Mouse (Mus musculus) common myeloid progenitor, adult 5-6 weeks (primary cell): ENCODE results near the gene Btbd3. TPM values are rescaled to one million over a fixed set of nuclear protein-coding genes. Genes with fewer than 3 reads are reported as not detected.
A peak's percentile ranks its signal among the peaks of the same experiment; 100 is the strongest.
"Not testable (repeated sequence)": the region's sequence is repeated elsewhere in the genome, so short reads cannot be mapped to it uniquely, and the experiment has no call there.

Experiments
- ATAC-seq: replicated peaks from 2 replicates; pipeline ENCODE4 v1.8.0; 2016; ENCODE audit warnings: low read depth, mild to moderate bottlenecking, moderate TSS enrichment, inconsistent platforms; ENCODE audit not compliant: poor library complexity, severe bottlenecking
- total RNA-seq: library from RNA; stranded (forward); fragments of 200-1000, 187-1606 nt; gene quantifications from 2 replicates; pipeline ENCODE4 v1.2.3, GENCODE M21; 2017

Gene Btbd3
- total RNA-seq, 1 experiment from 2014 or later, result 5.2 TPM

- ATAC-seq, result no peak
Measured at GRCm38 (mm10) chr2:138278853-138279640, 22.7 kb downstream of the Btbd3 start.

DNA sequence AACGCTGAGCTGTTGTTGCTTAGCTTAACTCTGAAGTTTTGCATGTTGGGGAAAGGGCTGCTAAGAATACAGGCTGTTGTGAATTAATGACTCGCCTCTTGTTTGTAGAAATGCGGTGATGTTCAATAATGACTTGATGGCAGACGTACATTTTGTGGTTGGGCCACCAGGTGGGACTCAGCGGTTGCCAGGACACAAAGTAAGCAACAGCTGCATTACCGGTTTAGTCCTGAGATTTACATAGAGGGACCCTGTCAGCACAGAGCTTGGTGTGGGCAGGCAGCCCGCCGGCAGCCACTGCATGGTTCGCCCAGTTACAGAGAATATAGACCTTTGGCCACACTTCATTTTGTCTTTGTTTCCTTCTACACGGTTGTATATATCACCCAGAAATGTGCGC lies 23.3 kb downstream of the Btbd3 start:
- no peak for ATAC-seq

DNA sequence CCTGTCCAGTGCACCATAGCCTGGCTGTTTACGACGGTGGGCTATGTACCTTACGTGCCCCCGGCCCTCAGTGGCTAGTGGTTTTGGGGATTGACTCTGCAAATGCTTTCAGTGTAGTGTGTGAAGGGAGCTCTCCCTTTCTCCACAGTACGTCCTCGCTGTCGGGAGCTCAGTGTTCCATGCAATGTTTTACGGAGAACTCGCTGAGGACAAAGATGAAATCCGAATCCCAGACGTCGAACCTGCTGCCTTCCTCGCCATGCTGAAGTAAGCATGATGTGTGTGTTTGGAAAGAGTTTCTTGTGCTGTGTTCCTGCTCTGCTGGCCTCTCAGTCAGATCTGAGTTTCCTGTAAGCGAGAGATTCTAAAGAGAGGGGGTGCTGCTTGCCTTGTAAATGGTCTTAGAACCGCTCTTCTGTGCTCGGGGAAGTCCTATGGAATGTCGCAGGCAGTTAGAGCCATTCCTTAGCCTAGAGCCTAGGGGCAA lies 23.9 kb downstream of the Btbd3 start:
- ATAC-seq, result no peak

- no peak for ATAC-seq
Measured at GRCm38 (mm10) chr2:138281550-138282201, 25.3 kb downstream of the Btbd3 start.

DNA sequence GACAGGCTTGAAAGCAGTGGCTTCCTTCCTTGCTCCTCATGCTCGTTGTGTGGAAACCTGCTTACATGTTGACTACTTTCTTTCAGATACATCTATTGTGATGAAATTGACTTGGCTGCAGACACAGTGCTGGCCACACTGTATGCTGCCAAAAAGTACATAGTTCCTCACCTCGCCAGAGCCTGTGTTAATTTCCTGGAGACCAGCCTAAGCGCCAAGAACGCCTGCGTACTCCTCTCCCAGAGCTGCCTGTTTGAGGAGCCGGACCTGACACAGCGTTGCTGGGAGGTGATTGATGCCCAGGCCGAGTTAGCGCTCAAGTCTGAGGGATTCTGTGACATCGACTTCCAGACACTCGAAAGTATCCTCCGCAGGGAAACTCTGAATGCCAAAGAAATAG lies 27.0 kb downstream of the Btbd3 start:
- no peak for ATAC-seq

GRCm38 (mm10) chr2:138283856-138284255 lies 27.5 kb downstream of the Btbd3 start:
- ATAC-seq, result no peak

- ATAC-seq, result no peak
Measured at GRCm38 (mm10) chr2:138285811-138286210, 29.4 kb downstream of the Btbd3 start.

DNA sequence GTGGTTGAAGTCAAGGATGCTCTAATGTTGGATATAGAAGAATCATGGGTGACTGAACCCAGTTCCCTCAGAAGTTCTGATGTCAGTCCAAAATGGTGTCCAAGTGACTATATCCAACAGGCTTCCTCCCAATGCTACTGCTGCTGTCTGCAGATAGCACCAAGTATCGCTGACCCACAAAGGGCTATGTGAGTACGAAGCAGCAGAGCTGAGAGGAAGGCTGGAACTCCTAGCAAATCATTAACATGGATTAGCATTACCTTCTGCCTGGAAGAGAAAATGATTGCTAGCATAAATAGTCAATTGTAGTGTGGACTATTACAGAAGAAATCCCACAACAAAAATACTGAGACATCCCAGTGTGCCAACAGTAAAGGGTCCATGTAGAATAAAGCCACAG lies 33.8 kb downstream of the Btbd3 start:
- no peak for ATAC-seq

DNA sequence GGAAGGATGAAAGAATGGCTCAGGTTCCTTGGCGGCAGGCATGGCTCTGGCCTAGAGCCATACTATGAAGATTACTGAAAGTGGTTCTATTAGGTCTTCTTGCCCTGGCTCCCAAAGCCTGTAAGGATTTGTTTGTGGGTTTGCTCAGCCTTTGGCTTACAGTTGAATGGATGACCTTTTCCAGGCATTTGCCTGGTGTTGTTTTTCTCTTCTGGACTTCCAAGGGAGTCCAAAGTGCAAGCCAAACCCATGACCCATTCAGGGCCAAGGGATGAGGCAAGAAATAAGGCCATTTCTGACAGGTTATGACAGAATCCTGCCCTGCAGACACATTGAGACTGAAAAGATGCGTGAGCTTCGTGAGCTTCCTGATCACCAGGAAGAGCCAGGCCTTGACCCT lies 37.9 kb downstream of the Btbd3 start:
- no peak for ATAC-seq

DNA sequence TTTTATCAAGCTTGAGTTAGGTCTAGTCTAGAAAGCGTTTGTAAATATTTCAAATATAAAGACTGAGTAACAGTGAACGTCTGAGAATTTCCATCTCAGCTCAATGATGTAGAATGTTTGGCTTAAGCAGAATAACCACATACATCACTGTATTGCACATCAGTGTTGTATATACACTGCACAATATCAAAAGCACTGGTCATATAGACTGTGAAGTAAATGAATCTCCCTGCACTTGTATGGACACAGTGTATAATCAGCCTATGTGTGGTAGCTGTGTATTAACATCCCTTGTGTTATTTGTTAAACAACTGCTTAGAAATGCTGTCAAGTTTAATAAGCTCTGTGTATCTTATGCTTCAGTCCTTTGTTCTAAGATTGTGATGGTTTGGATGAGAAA lies 49.9 kb downstream of the Btbd3 start:
- ATAC-seq, result no peak

GRCm38 (mm10) chr2:138315644-138316043 lies 59.3 kb downstream of the Btbd3 start:
- no peak for ATAC-seq

- ATAC-seq, result no peak
Measured at GRCm38 (mm10) chr2:138320408-138320807, 64.0 kb downstream of the Btbd3 start.

- no peak for ATAC-seq
Measured at GRCm38 (mm10) chr2:138321041-138321481, 64.7 kb downstream of the Btbd3 start.

GRCm38 (mm10) chr2:138322270-138323114 lies 66.1 kb downstream of the Btbd3 start:
- peak; percentile 65; the same call in 1 of the 2 replicates for ATAC-seq

GRCm38 (mm10) chr2:138326367-138326766 lies 70.0 kb downstream of the Btbd3 start:
- ATAC-seq, result no peak

DNA sequence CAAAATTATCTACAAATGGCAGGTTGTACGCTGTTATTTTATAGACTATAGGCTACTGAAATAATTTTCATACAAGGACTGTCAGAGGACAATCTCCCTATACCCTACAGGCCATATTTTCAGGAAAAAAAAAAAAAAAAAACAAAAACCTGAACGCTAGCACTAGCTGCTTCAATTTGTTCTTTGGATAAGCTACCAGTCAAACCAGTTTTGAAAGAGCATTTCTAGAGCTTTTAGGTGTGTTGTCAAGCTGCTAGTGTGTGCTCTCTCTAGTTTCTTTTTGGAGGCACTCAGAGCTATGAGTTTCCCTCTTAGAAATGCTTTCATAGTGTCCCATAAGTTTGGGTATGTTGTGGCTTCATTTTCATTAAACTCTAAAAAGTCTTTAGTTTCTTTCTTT lies 77.8 kb downstream of the Btbd3 start:
- ATAC-seq, result not testable (repeated sequence)

DNA sequence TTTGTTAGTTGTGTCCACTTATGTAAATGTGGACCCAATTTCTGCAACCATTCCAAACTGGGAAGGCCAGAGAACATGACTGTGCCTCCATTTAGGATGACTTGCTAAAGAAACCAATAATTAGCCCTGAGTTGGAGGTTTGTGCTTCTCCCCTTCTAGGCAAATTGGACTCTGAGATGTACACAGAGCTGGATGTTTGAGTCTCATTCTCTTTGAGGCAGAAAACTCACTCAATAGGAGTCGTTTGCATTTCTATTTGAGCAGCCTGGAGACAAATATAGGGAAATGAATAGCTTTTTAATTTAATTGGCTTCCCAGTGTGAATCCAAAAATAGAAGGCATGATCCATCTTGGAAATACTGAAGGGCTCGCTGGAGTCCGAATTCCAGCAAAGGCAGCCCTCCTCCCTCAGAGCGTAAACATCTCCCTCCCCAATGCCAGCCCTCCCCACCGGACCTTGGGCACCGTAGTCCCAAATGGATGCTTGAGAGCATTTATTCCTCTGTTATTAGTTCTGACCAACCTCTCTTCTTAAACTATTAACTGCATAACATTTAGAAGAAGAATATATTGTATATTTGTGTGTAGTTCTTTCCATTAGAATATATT lies 81.6 kb downstream of the Btbd3 start:
- no peak for ATAC-seq

GRCm38 (mm10) chr2:138338524-138338923 lies 82.2 kb downstream of the Btbd3 start:
- ATAC-seq, result no peak

GRCm38 (mm10) chr2:138355366-138355765 lies 99.0 kb downstream of the Btbd3 start:
- ATAC-seq, result no peak

- no peak for ATAC-seq
Measured at GRCm38 (mm10) chr2:138362474-138362873, 106.1 kb downstream of the Btbd3 start.
